Mouse (Mus musculus): ENCODE results near the gene Repin1.

- TF ChIP-seq CTCF (IDR thresholded peaks at IDR 0.05; ENCODE audit: control insufficient read depth, insufficient read depth, insufficient read length), result no peak
- no peak for TF ChIP-seq USF1 (IDR thresholded peaks at IDR 0.05; ENCODE audit: low read depth)
- TF ChIP-seq MAX (IDR thresholded peaks at IDR 0.05), result no peak
- no peak for TF ChIP-seq MYOG (IDR thresholded peaks at IDR 0.05; ENCODE audit: control insufficient read depth, extremely low read depth, insufficient read length)
- TF ChIP-seq CEBPB (IDR thresholded peaks at IDR 0.05; ENCODE audit: low read depth), result no peak
- no peak for TF ChIP-seq FOSL1 (IDR thresholded peaks at IDR 0.05; ENCODE audit: insufficient read depth, low read length, poor library complexity, severe bottlenecking)
Measured at GRCm38 (mm10) chr6:48627511-48627924, 33.8 kb downstream of the Repin1 start.

Data from C2C12 (cell line).